In genomic region chr9:70140871-70141796, GRCm38 (mm10) we compare ENCODE assay signal across 8 mouse cellular contexts. TPM values are rescaled to one million over a fixed set of nuclear protein-coding genes. Genes with fewer than 3 reads are reported as not detected.
A peak's percentile ranks its signal among the peaks of the same experiment; 100 is the strongest.
DNase-seq lines count a peak whose midpoint lies in the region; ATAC-seq and TF ChIP-seq lines count a peak whose summit lies in the region.

No protein-coding gene starts in this region.

- DNase-seq in R1 (ENCODE audit: low read depth, low spot score): peak; percentile 85
- DNase-seq in cerebellum, adult 9-11 months: peak; percentile 2
- DNase-seq in frontal cortex, postnatal 10 days (ENCODE audit: low spot score in 2 of 2): peak; percentile 82 to 88
- peak; percentile 81 to 91 for DNase-seq in layer of hippocampus, postnatal 10 days (ENCODE audit: low spot score in 2 of 2)
- peak; percentile 82 for DNase-seq in lung, embryonic 14.5 days
- DNase-seq in retina, postnatal 1 day: peak; percentile 83
- peak; percentile 47 to 64 for DNase-seq in urinary bladder, postnatal 4 days (ENCODE audit: low spot score in 2 of 2)

- H3K36me3 ChIP-seq in hindbrain, embryonic 12.5 days: no peaks in the 10 kb centered on the region
- no peaks in the 10 kb centered on the region for H3K36me3 ChIP-seq in lung, embryonic 14.5 days (ENCODE audit: insufficient read depth)

- H3K4me2 ChIP-seq in hindbrain, embryonic 12.5 days (replicated peaks): peak overlapping the region; percentile 96
- peak overlapping the region; percentile 99 for H3K4me2 ChIP-seq in lung, embryonic 14.5 days

- peak overlapping the region; percentile 72 for H3K4me3 ChIP-seq in hindbrain, embryonic 12.5 days
- H3K4me3 ChIP-seq in lung, embryonic 14.5 days (ENCODE audit: low read depth, low read length): peak overlapping the region; percentile 60

- peaks cover 29% of the 10 kb centered on the region for H3K27me3 ChIP-seq in hindbrain, embryonic 12.5 days
- H3K27me3 ChIP-seq in lung, embryonic 14.5 days (ENCODE audit: insufficient read depth, low read length): peaks cover 13% of the 10 kb centered on the region

- H3K4me1 ChIP-seq in hindbrain, embryonic 12.5 days: peaks cover 24% of the 10 kb centered on the region
- H3K4me1 ChIP-seq in lung, embryonic 14.5 days (ENCODE audit: insufficient read depth): peaks cover 4% of the 10 kb centered on the region; the same call in 1 of the 2 replicates

- H3K9me3 ChIP-seq in hindbrain, embryonic 12.5 days (replicated peaks): no peaks in the 10 kb centered on the region
- H3K9me3 ChIP-seq in lung, embryonic 14.5 days (ENCODE audit: low read depth, low read length): no peaks in the 10 kb centered on the region

- ATAC-seq in hindbrain, embryonic 12.5 days (ENCODE audit: low FRiP score): peak; percentile 85
- peak; percentile 88 for ATAC-seq in lung, embryonic 14.5 days (ENCODE audit: insufficient read depth)

- WGBS in hindbrain, embryonic 12.5 days: under 1% methylated on average over 67 of the region's 87 CpGs
- WGBS in lung, embryonic 14.5 days: under 1% methylated on average over 87 of the region's 87 CpGs

- no peak for TF ChIP-seq CTCF in lung, embryonic 14.5 days (IDR thresholded peaks at IDR 0.05; ENCODE audit: low read depth)

- H3K27ac ChIP-seq in hindbrain, embryonic 12.5 days: no peak overlapping the region
- no peak overlapping the region for H3K27ac ChIP-seq in lung, embryonic 14.5 days (ENCODE audit: low read depth)

- H3K9ac ChIP-seq in hindbrain, embryonic 12.5 days: peak overlapping the region; percentile 73
- H3K9ac ChIP-seq in lung, embryonic 14.5 days: peak overlapping the region; percentile 54

RNA-seq across cellular contexts. Expression of gene Fam81a, which starts 1.2 kb away (rescaled TPM):
- 7.4 and 8.3 TPM in 2 replicates for polyA plus RNA-seq in hindbrain, embryonic 12.5 days (2016; fragmentation: Nextera tagmentation; extraction: Ambion mirVana)
- 100 to 1,000 TPM; 109 to 116 TPM for total RNA-seq in layer of hippocampus, postnatal 10 days (2021)
- 4.2 and 6.0 TPM in 2 replicates for polyA plus RNA-seq in lung, embryonic 14.5 days (2014; fragmentation: Nextera tagmentation; extraction: Ambion mirVana)

Comparison
In these comparisons a context has a peak if more than half of its experiments do, and no peak if none do; other contexts are left out.
1. DNase-seq: peak in every context shown above with its lines; median percentile 86 in layer of hippocampus, postnatal 10 days; 85 in R1; 85 in frontal cortex, postnatal 10 days; 83 in retina, postnatal 1 day; 82 in lung, embryonic 14.5 days; 56 in urinary bladder, postnatal 4 days; 2 in cerebellum, adult 9-11 months.